Comparison of ENCODE assay signal across 17 mouse cellular contexts in the genomic region with DNA sequence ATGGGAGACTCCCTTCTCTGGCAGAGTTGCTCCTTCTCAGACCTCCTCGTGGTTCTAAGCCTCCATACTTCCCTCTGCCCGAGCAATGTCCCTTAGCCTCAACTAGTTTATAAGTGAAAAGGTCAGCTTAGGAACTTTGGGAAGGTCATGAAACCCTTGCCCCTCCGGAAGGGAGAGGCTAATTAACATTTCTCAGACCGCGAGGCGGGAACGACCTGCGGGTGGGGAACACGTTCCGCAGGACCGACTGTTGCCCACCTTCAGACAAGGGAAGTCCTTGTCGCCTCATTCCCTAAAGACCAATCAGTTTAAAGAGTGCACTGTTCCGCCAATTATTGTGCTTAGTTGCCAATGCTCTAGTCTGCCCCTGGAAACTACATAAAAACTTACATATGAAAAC.
"Had no signal": no experiment of that assay in that cellular context is flagged by ENCODE, and none has a peak within 500 bp of the region (broad histone marks: within the 10 kb centered on the region; RNA-seq: fewer than 3 reads in every experiment).

No protein-coding gene starts in this region.

- H3K27ac ChIP-seq: lung, embryonic 15.5 days; macrophage; midbrain, embryonic 13.5 days; midbrain, embryonic 15.5 days; neural tube, embryonic 12.5 days; stomach, embryonic 15.5 days; stomach, postnatal 0 days had no signal

- H3K4me3 ChIP-seq: lung, embryonic 15.5 days; megakaryocyte, embryonic 14.5 days; midbrain, embryonic 13.5 days; midbrain, embryonic 15.5 days; neural tube, embryonic 12.5 days; stomach, embryonic 15.5 days had no signal

- H3K9ac ChIP-seq: lung, embryonic 15.5 days; midbrain, embryonic 13.5 days; midbrain, embryonic 15.5 days; neural tube, embryonic 12.5 days; stomach, embryonic 15.5 days had no signal

- H3K36me3 ChIP-seq: lung, embryonic 15.5 days; midbrain, embryonic 13.5 days; midbrain, embryonic 15.5 days; neural tube, embryonic 12.5 days; stomach, embryonic 15.5 days had no signal

- H3K4me2 ChIP-seq: lung, embryonic 15.5 days; midbrain, embryonic 11.5 days; midbrain, embryonic 13.5 days; midbrain, embryonic 15.5 days; neural tube, embryonic 12.5 days; stomach, embryonic 15.5 days had no signal

- H3K27me3 ChIP-seq: lung, embryonic 15.5 days; megakaryocyte, embryonic 14.5 days; midbrain, embryonic 13.5 days; midbrain, embryonic 15.5 days; neural tube, embryonic 12.5 days; stomach, embryonic 15.5 days had no signal

- H3K9me3 ChIP-seq: lung, embryonic 15.5 days; megakaryocyte, embryonic 14.5 days; midbrain, embryonic 13.5 days; midbrain, embryonic 15.5 days; neural tube, embryonic 12.5 days; stomach, embryonic 15.5 days had no signal

- H3K4me1 ChIP-seq: lung, embryonic 15.5 days; midbrain, embryonic 13.5 days; midbrain, embryonic 15.5 days; neural tube, embryonic 12.5 days; stomach, embryonic 15.5 days had no signal

- DNase-seq: lung, adult 2 months; lung, postnatal 14 days; lung, postnatal 36 days; right cerebral cortex, postnatal 14 days; thymus, adult 2 months; thymus, postnatal 25 days; thymus, postnatal 4 days had no signal

- ATAC-seq: lung, postnatal 0 days; midbrain, embryonic 13.5 days; midbrain, embryonic 15.5 days had no signal
